Mouse (Mus musculus) megakaryocyte, embryonic 14.5 days (primary cell): ENCODE results near the gene Emc8.

ENCODE experiments used
- FLI1 ChIP-seq: IDR thresholded peaks from 2 replicates; pipeline ENCODE4 v1.6.1; 2012; ENCODE audit warnings: low read length, inconsistent platforms, mixed read lengths
- GATA1 ChIP-seq: IDR thresholded peaks from 3 replicates; pipeline ENCODE4 v1.6.1; 2012; ENCODE audit warnings: mixed read lengths, low read length, inconsistent platforms, borderline replicate concordance

DNA sequence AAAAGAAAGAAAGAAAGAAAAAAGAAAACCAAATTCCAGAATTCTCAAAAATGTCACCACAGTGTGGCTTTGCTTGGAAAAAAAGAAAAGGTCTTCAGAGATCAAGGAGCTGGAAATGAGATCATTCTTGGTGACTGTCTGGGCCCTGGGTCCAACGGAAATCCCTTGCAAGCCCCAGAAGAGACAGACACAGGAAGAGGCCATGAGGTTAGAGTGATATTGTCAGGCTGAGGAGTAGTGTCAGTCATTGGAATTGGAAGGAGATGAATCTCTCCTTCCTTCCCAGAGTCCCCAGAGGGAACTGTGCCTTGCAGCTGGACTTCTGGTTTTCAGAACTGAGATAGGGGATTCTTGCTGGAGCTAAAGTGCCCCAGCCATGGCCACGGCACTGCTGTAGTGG, 31.2 kb upstream of the Emc8 start:
- TF ChIP-seq GATA1: no peak
- TF ChIP-seq FLI1: no peak
